Mouse (Mus musculus): ENCODE results near the gene Klk13. TPM values are rescaled to one million over a fixed set of nuclear protein-coding genes. Genes with fewer than 3 reads are reported as not detected.

Klk13 gene
- total RNA-seq, 2 experiments from 2014 or later = not detected

DNA sequence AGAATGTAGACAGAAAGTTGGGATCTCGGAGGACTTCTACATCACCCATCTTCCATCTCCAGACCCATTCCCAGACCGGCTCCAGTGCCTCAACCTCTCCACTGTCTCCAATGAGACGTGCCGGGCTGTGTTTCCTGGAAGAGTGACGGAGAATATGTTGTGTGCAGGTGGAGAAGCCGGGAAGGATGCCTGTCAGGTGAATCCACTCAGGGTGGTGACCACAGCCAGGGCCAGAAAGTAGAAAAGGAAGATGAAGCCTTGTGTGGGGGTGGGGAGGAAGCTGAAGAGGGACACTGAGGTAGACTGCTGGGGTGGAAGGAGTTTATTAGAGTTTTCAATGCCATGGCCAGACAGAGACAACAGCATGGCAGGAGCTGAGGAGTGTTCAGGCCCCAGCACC is 59.5 kb downstream of the Klk13 start:
- DNase-seq = no peak

DNA sequence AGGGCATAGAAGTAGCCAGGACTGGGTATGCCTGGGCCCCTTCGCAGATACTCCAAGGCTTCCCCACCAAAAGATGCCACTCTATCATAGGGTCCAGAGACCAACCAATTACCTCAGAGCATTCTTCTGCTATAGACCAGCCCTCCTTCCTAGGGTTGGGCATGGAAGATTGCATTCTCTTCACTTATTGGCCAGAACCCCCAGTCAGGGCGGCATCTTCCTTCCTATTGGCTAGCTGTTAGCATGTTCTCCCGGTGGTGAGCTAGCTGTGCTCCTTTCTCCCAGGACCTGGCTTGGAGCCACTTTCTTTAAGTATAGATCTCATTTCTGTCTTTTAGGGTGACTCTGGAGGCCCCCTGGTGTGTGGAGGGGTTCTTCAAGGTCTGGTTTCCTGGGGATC is 60.5 kb downstream of the Klk13 start:
- no peak for DNase-seq

DNA sequence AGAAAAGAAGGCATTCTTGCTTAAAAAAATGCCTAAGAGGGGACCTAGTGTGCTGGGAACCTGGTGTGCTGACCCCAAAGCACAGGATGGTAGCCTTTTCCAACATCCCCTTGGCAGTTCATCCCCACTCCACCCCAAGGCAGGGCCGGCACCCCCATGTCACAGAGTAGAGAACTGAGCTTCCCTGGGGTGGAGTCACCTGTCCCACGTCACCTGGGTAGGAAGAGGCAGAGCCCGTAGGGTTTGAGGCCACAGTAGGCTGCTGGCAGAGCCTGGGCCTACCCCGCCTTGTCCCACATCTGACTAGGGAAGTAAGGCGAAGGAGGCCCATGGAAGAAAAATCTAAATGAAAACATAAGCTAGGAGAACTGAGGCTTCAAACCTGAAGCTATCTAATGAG is 62.0 kb downstream of the Klk13 start, which contains the start of gene Klk11:
TSS of gene Klk11 (plus strand) at position 241 of the 400 bp plus-strand sequence.
- DNase-seq = no peak

DNA sequence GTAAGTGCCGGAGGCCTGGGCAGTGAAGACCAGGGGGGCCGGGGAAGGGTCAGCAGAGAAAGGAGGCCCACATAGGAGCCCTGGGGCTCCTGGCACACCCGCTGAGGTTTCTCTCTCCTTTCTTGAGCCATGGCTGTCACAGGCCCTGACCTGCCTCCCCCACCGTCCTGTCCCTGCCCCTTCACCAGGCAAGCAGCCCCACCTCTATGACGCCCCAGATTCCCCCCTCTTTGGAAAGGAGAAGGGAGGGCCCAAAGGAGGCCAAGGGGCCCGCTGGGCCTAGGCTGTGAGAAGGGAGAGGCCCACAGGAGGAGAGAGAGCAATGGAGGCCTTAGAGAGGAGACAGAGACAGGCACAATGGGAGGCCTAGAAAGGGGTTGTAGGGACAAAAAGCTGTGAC is 62.4 kb downstream of the Klk13 start:
- no peak for DNase-seq

DNA sequence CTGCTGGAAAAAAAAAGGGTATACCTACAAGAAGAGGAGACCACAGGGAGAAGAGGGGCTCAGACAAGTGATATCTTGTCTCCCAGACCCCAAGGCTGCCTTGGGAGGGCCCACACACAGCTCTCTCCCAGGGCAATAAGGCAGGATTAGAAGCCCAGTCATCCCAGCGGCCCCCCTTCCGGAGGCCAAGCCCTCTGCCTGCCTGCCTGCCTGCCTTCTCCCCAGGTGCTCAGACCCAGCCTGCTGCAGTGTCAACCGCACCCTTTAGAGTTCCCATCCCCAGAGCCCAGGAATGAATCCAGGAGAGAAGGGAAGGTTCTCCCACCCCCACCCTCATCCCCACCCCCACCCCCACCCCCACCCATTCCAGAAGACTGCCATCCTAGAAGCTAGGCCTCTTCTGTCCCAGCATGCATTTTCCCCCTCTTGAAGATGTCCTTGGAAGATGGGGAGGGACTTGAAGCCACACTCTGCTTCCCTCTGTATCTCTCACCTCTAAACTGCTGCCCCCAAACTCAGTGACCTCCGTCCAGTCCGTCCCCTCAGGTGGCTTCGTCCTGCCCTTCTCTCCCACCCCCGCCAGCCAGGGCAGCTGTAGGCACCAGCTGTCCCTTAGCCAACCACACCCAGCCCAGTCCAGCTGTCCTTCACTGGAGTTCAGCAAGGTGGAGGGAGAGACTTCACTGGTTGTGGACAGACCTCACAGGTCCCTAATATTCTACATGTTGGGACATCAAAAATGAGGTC is 63.1 kb downstream of the Klk13 start:
- no peak for DNase-seq

DNA sequence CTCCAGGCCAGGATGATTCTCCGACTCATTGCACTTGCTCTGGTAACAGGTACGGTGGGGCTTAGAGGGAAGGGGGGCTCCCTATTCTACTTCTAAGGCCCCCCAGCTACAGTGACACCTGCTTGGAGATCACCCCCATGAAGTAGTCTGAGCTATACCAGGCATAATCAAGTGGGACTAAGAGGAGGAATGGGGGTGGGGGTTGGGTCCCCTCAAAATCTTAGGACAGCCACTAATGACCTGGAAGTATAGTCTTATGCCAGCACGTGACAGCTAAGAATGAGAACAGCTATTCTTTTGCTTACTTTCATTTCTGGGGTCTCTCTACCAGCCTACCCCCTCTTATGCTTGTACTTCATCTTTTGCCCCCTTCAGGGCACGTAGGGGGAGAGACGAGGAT is 64.1 kb downstream of the Klk13 start:
- no peak for DNase-seq

Other genes starting within 250 kb of the Klk13 start
- 1 to 10 TPM in 1 of 2 experiments, under 1 TPM in 1; 0.79 to 1.2 TPM for gene Vsig10l, start 249.4 kb upstream of the Klk13 start, total RNA-seq (2021)
- gene Iglon5, start 222.5 kb upstream of the Klk13 start, total RNA-seq (2021) = under 1 TPM; 0.31 to 0.32 TPM
- gene 4931406B18Rik, start 206.6 kb upstream of the Klk13 start, total RNA-seq (2021) = not detected
- under 1 TPM; 0.96 to 1.00 TPM for gene Cd33, start 168.1 kb upstream of the Klk13 start, total RNA-seq (2021)
- gene Zfp658, start 150.3 kb upstream of the Klk13 start, total RNA-seq (2021) = under 1 TPM; 0.38 to 0.61 TPM
- gene Zfp719, start 133.0 kb upstream of the Klk13 start, total RNA-seq (2021) = 1 to 10 TPM; 3.5 to 3.6 TPM
- not detected for gene Zfp819, start 105.4 kb upstream of the Klk13 start, total RNA-seq (2021)
- gene Ceacam18, start 77.9 kb upstream of the Klk13 start, total RNA-seq (2021) = not detected
- under 1 TPM; 0.31 to 0.32 TPM for gene Siglece, start 52.4 kb upstream of the Klk13 start, total RNA-seq (2021)
- gene Ctu1, start 40.6 kb upstream of the Klk13 start, total RNA-seq (2021) = 1 to 10 TPM; 2.1 to 2.3 TPM
- gene Klk14, start 22.1 kb upstream of the Klk13 start, total RNA-seq (2021) = not detected
- gene Klk12, start 56.3 kb downstream of the Klk13 start, total RNA-seq (2021) = not detected
- not detected for gene Klk11, start 62.0 kb downstream of the Klk13 start, total RNA-seq (2021)
- 1 to 10 TPM in 1 of 2 experiments, under 1 TPM in 1; 0.79 to 1.2 TPM for gene Klk10, start 68.5 kb downstream of the Klk13 start, total RNA-seq (2021)
- not detected for gene Klk9, start 79.3 kb downstream of the Klk13 start, total RNA-seq (2021)
- 1 to 10 TPM; 2.1 to 2.9 TPM for gene Klk8, start 85.0 kb downstream of the Klk13 start, total RNA-seq (2021)
- gene Klk7, start 98.7 kb downstream of the Klk13 start, total RNA-seq (2021) = not detected
- gene Klk6, start 111.9 kb downstream of the Klk13 start, total RNA-seq (2021) = not detected
- not detected for gene Klk5, start 129.4 kb downstream of the Klk13 start, total RNA-seq (2021)
- gene Klk4, start 168.6 kb downstream of the Klk13 start, total RNA-seq (2021) = not detected
- not detected for gene Klk15, start 221.2 kb downstream of the Klk13 start, total RNA-seq (2021)
- gene Klk1b8, start 238.1 kb downstream of the Klk13 start, total RNA-seq (2021) = not detected